Mouse (Mus musculus): ENCODE measurements at regions not wholly inside any gene's neighbourhood (a gene's known extent, or its start where the extent isn't known, plus 50 kb on each side); places are given as distances from the start of the nearest gene placed in this dataset.

DNA sequence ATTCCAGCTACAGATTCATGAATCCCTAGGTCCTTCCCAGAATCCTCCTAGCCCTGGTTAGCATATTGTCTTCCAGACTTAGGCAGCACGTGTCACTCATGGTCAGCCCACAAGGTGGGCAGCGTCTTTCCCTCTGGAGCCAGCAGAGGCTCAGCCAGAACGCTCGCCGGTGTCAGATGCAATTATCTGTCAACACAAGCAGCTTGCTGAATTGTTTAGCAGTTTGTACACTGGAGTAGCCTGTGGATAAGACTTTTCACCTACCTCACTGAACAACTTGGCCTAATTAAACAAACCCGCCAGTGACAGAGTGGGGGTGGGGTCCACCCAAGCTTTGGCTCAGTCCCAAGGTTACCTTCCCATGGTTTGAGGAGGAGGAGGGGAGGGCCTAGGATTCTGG, 285.4 kb upstream of the Kcnab2 start:
- TF ChIP-seq MEF2A (IDR thresholded peaks at IDR 0.05; ENCODE audit: borderline replicate concordance, low read depth, low read length) (no peak), CTCF (conservative IDR thresholded peaks at IDR 0.05 in 1 of 2, IDR thresholded peaks at IDR 0.05 in 1 of 2; ENCODE audit: low read depth in 2 of 2, low read length in 2 of 2) (no peak)
